Mouse (Mus musculus) limb, embryonic 10.5 days (tissue): ENCODE measurements around the gene Nim1k. TPM values are rescaled to one million over a fixed set of nuclear protein-coding genes. Genes with fewer than 3 reads are reported as not detected.

Experiments used
- DNase-seq: peaks from one replicate; pipeline ENCODE4 v3.0.0-alpha.2; 2017; ENCODE audit warnings: low spot score
- H3K27ac ChIP-seq: fragments of 300-500 bp; sonication (generic); 2 replicates; pipeline ENCODE4 v1.5.1; 2016; ENCODE audit warnings: mild to moderate bottlenecking
- H3K27me3 ChIP-seq: fragments of 300-500 bp; sonication (generic); 2 replicates; pipeline ENCODE4 v1.6.1; 2016; ENCODE audit warnings: low read depth, mild to moderate bottlenecking; ENCODE audit not compliant: poor library complexity, severe bottlenecking
- H3K36me3 ChIP-seq: fragments of 300-500 bp; sonication (generic); 2 replicates; pipeline ENCODE4 v1.6.1; 2016; ENCODE audit warnings: mild to moderate bottlenecking, moderate library complexity
- H3K4me1 ChIP-seq: fragments of 300-500 bp; sonication (generic); 2 replicates; pipeline ENCODE4 v1.6.1; 2016
- H3K4me3 ChIP-seq: fragments of 300-500 bp; sonication (generic); 2 replicates; pipeline ENCODE4 v1.5.1; 2016; ENCODE audit warnings: mild to moderate bottlenecking, moderate library complexity
- H3K9me3 ChIP-seq: fragments of 300-500 bp; sonication (generic); replicated peaks from 2 replicates; pipeline ENCODE4 v1.6.1; 2016; ENCODE audit warnings: mild to moderate bottlenecking
- WGBS: fragments of 180-500 bp; shearing (Covaris S2); methylation state at CpG from one replicate; pipeline ENCODE4 v1.1.7; 2016; 5-methylcytosine and 5-hydroxymethylcytosine counted together
- polyA plus RNA-seq: library from polyadenylated mRNA; unstranded; fragments of >200 nt; fragmentation: Nextera tagmentation; extraction: Ambion mirVana; gene quantifications from 2 replicates; pipeline ENCODE4 v1.2.1, GENCODE M21; 2016

The Nim1k gene
- polyA plus RNA-seq, 1 experiment from 2014 or later, result 1.6 TPM

GRCm38 (mm10) chr13:119753859-119754634, 1.6 kb downstream of the Nim1k start:
- no peak overlapping the region for H3K27ac ChIP-seq
- H3K36me3 ChIP-seq, result no peaks in the 10 kb centered on the region
- no peaks in the 10 kb centered on the region for H3K27me3 ChIP-seq
- H3K4me1 ChIP-seq, result peaks cover 30% of the 10 kb centered on the region
- no peaks in the 10 kb centered on the region for H3K9me3 ChIP-seq
- DNase-seq, result no peak
- H3K4me3 ChIP-seq, result peak overlapping the region; percentile 66; the same call in 1 of the 2 replicates
- WGBS, result 60% methylated on average over 9 of the region's 9 CpGs

GRCm38 (mm10) chr13:119746930-119747329, 8.8 kb downstream of the Nim1k start:
- Histone ChIP-seq H3K27me3 (no peaks in the 10 kb centered on the region), H3K9me3 (no peaks in the 10 kb centered on the region), H3K4me1 (peaks cover 2% of the 10 kb centered on the region), H3K36me3 (no peaks in the 10 kb centered on the region), H3K27ac (no peak overlapping the region), H3K4me3 (no peak overlapping the region)
- 90% methylated on average over 4 of the region's 4 CpGs for WGBS
- DNase-seq, result no peak

GRCm38 (mm10) chr13:119743470-119743869, 12.2 kb downstream of the Nim1k start:
- Histone ChIP-seq H3K27ac (no peak overlapping the region), H3K27me3 (no peaks in the 10 kb centered on the region), H3K9me3 (no peaks in the 10 kb centered on the region), H3K36me3 (no peaks in the 10 kb centered on the region), H3K4me3 (no peak overlapping the region), H3K4me1 (peaks cover 14% of the 10 kb centered on the region)
- WGBS, result 81% methylated on average over 3 of the region's 3 CpGs
- no peak for DNase-seq

- H3K27me3 ChIP-seq, result no peaks in the 10 kb centered on the region
- WGBS, result 90% methylated on average over 6 of the region's 6 CpGs
- H3K36me3 ChIP-seq, result no peaks in the 10 kb centered on the region
- H3K9me3 ChIP-seq, result no peaks in the 10 kb centered on the region
- DNase-seq, result no peak
- no peak overlapping the region for H3K4me3 ChIP-seq
- H3K4me1 ChIP-seq, result peaks cover 14% of the 10 kb centered on the region
- no peak overlapping the region for H3K27ac ChIP-seq
These were observed 12.8 kb downstream of the Nim1k start for GRCm38 (mm10) chr13:119742711-119743415.

GRCm38 (mm10) chr13:119741390-119742237, 14.1 kb downstream of the Nim1k start:
- Histone ChIP-seq H3K36me3 (no peaks in the 10 kb centered on the region), H3K27ac (0 out of 2 replicates have a peak overlapping the region, but pooled peaks have one; percentile 15), H3K27me3 (no peaks in the 10 kb centered on the region), H3K4me1 (peaks cover 19% of the 10 kb centered on the region), H3K9me3 (no peaks in the 10 kb centered on the region), H3K4me3 (peak overlapping the region; percentile 35)
- peak; percentile 42 for DNase-seq
- WGBS, result 10% methylated on average over 19 of the region's 19 CpGs

- DNase-seq, result no peak
- Histone ChIP-seq H3K36me3 (no peaks in the 10 kb centered on the region), H3K4me1 (no peaks in the 10 kb centered on the region; the same call in 1 of the 2 replicates), H3K9me3 (no peaks in the 10 kb centered on the region), H3K27me3 (no peaks in the 10 kb centered on the region), H3K27ac (no peak overlapping the region), H3K4me3 (no peak overlapping the region)
- WGBS, result 43% methylated on average over 6 of the region's 6 CpGs
These were observed 24.2 kb downstream of the Nim1k start for GRCm38 (mm10) chr13:119731448-119731847.

- no peak overlapping the region for H3K4me3 ChIP-seq
- WGBS, result 94% methylated on average over 7 of the region's 7 CpGs
- H3K36me3 ChIP-seq, result no peaks in the 10 kb centered on the region
- H3K4me1 ChIP-seq, result no peaks in the 10 kb centered on the region; the same call in 1 of the 2 replicates
- no peak overlapping the region for H3K27ac ChIP-seq
- no peak for DNase-seq
- H3K9me3 ChIP-seq, result no peaks in the 10 kb centered on the region
- H3K27me3 ChIP-seq, result no peaks in the 10 kb centered on the region
These were observed 26.3 kb downstream of the Nim1k start for GRCm38 (mm10) chr13:119729406-119729805.

GRCm38 (mm10) chr13:119727608-119728387, 27.9 kb downstream of the Nim1k start:
- Histone ChIP-seq H3K36me3 (no peaks in the 10 kb centered on the region), H3K9me3 (no peaks in the 10 kb centered on the region), H3K4me3 (no peak overlapping the region), H3K4me1 (no peaks in the 10 kb centered on the region; the same call in 1 of the 2 replicates), H3K27me3 (no peaks in the 10 kb centered on the region), H3K27ac (no peak overlapping the region)
- WGBS, result 78% methylated on average over 26 of the region's 26 CpGs
- no peak for DNase-seq

GRCm38 (mm10) chr13:119724541-119724940, 31.1 kb downstream of the Nim1k start:
- H3K4me1 ChIP-seq, result no peaks in the 10 kb centered on the region
- no peak for DNase-seq
- no peak overlapping the region for H3K4me3 ChIP-seq
- 90% methylated on average over 7 of the region's 7 CpGs for WGBS
- H3K36me3 ChIP-seq, result no peaks in the 10 kb centered on the region
- no peak overlapping the region for H3K27ac ChIP-seq
- no peaks in the 10 kb centered on the region for H3K9me3 ChIP-seq
- H3K27me3 ChIP-seq, result no peaks in the 10 kb centered on the region

GRCm38 (mm10) chr13:119723368-119723767, 32.3 kb downstream of the Nim1k start:
- DNase-seq, result no peak
- Histone ChIP-seq H3K4me1 (no peaks in the 10 kb centered on the region), H3K27me3 (no peaks in the 10 kb centered on the region), H3K9me3 (no peaks in the 10 kb centered on the region), H3K36me3 (no peaks in the 10 kb centered on the region), H3K27ac (no peak overlapping the region), H3K4me3 (no peak overlapping the region)
- 87% methylated on average over 5 of the region's 5 CpGs for WGBS

- WGBS, result 90% methylated on average over 3 of the region's 3 CpGs
- H3K27ac ChIP-seq, result no peak overlapping the region
These were observed 33.2 kb downstream of the Nim1k start for GRCm38 (mm10) chr13:119722447-119722846.

GRCm38 (mm10) chr13:119716105-119716504, 39.6 kb downstream of the Nim1k start:
- no peaks in the 10 kb centered on the region for H3K27me3 ChIP-seq
- DNase-seq, result no peak
- no peaks in the 10 kb centered on the region for H3K9me3 ChIP-seq
- no peak overlapping the region for H3K4me3 ChIP-seq
- H3K4me1 ChIP-seq, result no peaks in the 10 kb centered on the region
- peaks cover under 1% of the 10 kb centered on the region; the same call in 1 of the 2 replicates for H3K36me3 ChIP-seq
- no peak overlapping the region for H3K27ac ChIP-seq
- 92% methylated on average over 2 of the region's 2 CpGs for whole genome bisulfite sequencing

More at GRCm38 (mm10) chr13:119722447-119722846, 33.2 kb downstream of the Nim1k start:
- H3K36me3 ChIP-seq, result no peaks in the 10 kb centered on the region
- H3K4me3 ChIP-seq, result no peak overlapping the region
- H3K27me3 ChIP-seq, result no peaks in the 10 kb centered on the region
- no peaks in the 10 kb centered on the region for H3K9me3 ChIP-seq
- no peaks in the 10 kb centered on the region for H3K4me1 ChIP-seq
- no peak for DNase-seq
